Mouse (Mus musculus) heart, embryonic 15.5 days (tissue): ENCODE measurements around the gene Rad51d. TPM values are rescaled to one million over a fixed set of nuclear protein-coding genes. Genes with fewer than 3 reads are reported as not detected.

ENCODE experiments used
- ATAC-seq: fragments of 200-750 bp; cut with Nextera tagmentation; replicated peaks from 2 replicates; pipeline ENCODE4 v1.8.0; 2017; ENCODE audit warnings: low read depth, moderate TSS enrichment; ENCODE audit not compliant: insufficient number of reproducible peaks, insufficient read depth, low FRiP score
- H3K27ac ChIP-seq: fragments of 300-500 bp; sonication (generic); 2 replicates; pipeline ENCODE4 v1.5.1; 2015; ENCODE audit warnings: mild to moderate bottlenecking, inconsistent platforms
- H3K27me3 ChIP-seq: fragments of 300-500 bp; sonication (generic); 2 replicates; pipeline ENCODE4 v1.6.1; 2015; ENCODE audit warnings: inconsistent platforms
- H3K36me3 ChIP-seq: fragments of 300-500 bp; sonication (generic); 2 replicates; pipeline ENCODE4 v1.6.1; 2015; ENCODE audit warnings: mild to moderate bottlenecking, inconsistent platforms
- H3K4me1 ChIP-seq: fragments of 300-500 bp; sonication (generic); replicated peaks from 2 replicates; pipeline ENCODE4 v1.6.1; 2015; ENCODE audit warnings: inconsistent platforms
- H3K4me2 ChIP-seq: fragments of 300-500 bp; sonication (generic); 2 replicates; pipeline ENCODE4 v1.6.1; 2015; ENCODE audit warnings: inconsistent platforms, mild to moderate bottlenecking, moderate library complexity
- H3K4me3 ChIP-seq: fragments of 300-500 bp; sonication (generic); 2 replicates; pipeline ENCODE4 v1.5.1; 2015; ENCODE audit warnings: mild to moderate bottlenecking, inconsistent platforms
- H3K9ac ChIP-seq: fragments of 300-500 bp; sonication (generic); 2 replicates; pipeline ENCODE4 v1.6.1; 2015; ENCODE audit warnings: mild to moderate bottlenecking, inconsistent platforms
- H3K9me3 ChIP-seq: fragments of 300-500 bp; sonication (generic); replicated peaks from 2 replicates; pipeline ENCODE4 v1.6.1; 2016; ENCODE audit warnings: inconsistent platforms
- WGBS: fragments of 180-500 bp; shearing (Covaris S2); methylation state at CpG from one replicate; pipeline ENCODE4 v1.1.7; 2015; ENCODE audit warnings: mixed read lengths; 5-methylcytosine and 5-hydroxymethylcytosine counted together
- polyA plus RNA-seq: library from polyadenylated mRNA; unstranded; fragments of >200 nt; fragmentation: Nextera tagmentation; extraction: Ambion mirVana; gene quantifications from 2 replicates; pipeline ENCODE4 v1.2.1, GENCODE M21; 2015

Gene Rad51d
- polyA plus RNA-seq, 1 experiment from 2014 or later, result 11.9 TPM

DNA sequence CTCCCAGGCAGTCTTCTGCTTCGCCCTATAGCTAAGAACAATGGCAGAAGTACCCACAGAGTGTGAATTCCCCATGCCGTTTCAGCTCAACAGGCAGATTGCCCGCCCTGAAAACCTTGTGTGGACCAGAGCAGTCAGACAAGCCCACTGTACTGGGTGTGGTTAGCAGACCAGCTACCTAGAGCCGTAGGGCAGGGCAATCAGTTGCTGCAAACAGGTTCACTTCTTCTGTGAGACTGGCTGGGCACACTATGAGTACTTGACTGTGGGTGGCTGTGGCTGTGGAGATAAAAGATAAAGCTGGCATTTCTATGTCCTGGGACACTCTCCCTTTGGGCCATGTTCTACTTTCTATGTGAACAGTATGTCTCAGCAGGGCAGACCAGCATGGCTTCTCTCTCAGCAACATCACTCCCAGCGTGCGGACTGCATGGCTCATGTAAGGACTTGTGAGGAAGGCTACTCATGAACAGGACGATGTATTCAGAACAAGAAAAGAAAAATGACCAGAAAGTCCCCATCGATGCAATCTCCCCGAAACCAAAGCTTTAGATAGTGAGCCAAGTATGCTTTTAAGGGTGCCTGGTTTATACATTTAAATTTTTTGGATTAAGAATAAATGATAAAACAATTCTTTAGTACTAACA, 35.0 kb downstream of the Rad51d start:
- ATAC-seq, result no peak
- Histone ChIP-seq H3K4me2 (no peak overlapping the region), H3K36me3 (no peaks in the 10 kb centered on the region), H3K9ac (no peak overlapping the region), H3K27me3 (no peaks in the 10 kb centered on the region), H3K9me3 (no peaks in the 10 kb centered on the region), H3K4me1 (peaks cover 3% of the 10 kb centered on the region; the same call in 1 of the 2 replicates), H3K27ac (no peak overlapping the region), H3K4me3 (no peak overlapping the region)
- 76% methylated on average over 9 of the region's 9 CpGs for WGBS

DNA sequence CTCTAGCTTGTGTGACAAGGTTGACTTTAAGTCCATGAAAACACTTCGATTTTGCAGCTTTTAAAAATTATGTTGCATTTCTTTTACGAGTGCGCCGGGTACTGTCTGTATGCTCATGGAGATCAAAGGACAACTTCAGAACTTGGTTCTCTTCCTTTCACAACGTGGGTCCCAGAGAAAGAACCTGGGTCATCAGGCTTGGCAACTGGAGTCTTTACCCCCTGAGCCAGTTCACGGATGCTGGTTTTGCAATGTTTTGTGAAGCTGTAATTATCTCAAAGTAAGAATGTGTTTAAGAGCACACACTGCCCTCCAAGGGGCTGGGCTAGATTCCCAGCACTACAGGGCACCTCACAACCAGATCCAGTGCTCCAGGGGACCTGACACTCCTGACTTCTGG, 36.3 kb downstream of the Rad51d start:
- no peak for ATAC-seq
- Histone ChIP-seq H3K9ac (no peak overlapping the region), H3K4me3 (no peak overlapping the region), H3K4me1 (peaks cover 3% of the 10 kb centered on the region; the same call in 1 of the 2 replicates), H3K4me2 (no peak overlapping the region), H3K27me3 (no peaks in the 10 kb centered on the region), H3K27ac (no peak overlapping the region), H3K9me3 (no peaks in the 10 kb centered on the region), H3K36me3 (no peaks in the 10 kb centered on the region)
- 81% methylated on average over 6 of the region's 6 CpGs for WGBS

DNA sequence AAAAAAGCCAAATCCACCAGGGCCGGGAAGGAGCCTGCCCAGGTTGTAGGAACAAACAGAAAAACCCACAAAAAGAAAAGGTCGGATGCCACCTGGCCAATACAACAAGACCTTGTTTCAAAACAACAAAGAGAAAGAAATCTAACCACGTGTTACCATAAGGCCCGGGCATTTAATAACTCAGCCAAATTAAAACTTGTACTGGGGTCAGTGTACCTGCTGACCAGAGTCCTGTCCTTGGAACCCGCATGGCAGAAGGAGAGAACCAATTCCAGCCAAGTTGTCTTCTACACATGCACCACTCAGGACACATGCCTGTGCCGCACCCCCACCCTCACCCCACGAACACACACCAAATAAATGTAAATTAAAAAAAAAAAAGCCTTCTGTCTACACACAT, 37.5 kb downstream of the Rad51d start:
- ATAC-seq, result no peak
- WGBS, result 87% methylated on average over 7 of the region's 7 CpGs

DNA sequence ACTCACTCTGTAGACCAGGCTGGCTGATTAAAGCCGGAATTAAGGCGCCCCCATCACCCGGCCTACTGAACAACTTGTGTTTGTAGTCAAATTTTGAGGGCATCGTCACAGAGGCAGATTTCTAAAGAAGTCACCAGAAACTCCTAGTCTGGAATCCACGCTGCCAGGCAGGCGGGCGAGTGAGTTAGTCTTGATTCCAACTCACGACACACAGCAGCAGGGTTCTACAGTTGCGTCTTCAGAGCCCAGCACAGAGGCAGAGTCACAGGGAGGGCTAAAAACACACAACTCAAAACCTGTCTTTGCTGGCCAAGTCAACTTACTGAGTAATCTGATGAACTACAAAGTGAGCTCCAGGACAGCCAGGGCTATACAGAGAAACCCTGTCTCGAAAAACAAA, 37.9 kb downstream of the Rad51d start:
- no peak for ATAC-seq
- Histone ChIP-seq H3K9me3 (no peaks in the 10 kb centered on the region), H3K4me2 (no peak overlapping the region), H3K36me3 (no peaks in the 10 kb centered on the region), H3K27ac (no peak overlapping the region), H3K27me3 (no peaks in the 10 kb centered on the region), H3K4me3 (no peak overlapping the region), H3K4me1 (peaks cover 5% of the 10 kb centered on the region; the same call in 1 of the 2 replicates), H3K9ac (no peak overlapping the region)
- WGBS, result 83% methylated on average over 10 of the region's 10 CpGs

More for the DNA sequence above, 37.5 kb downstream of the Rad51d start:
- Histone ChIP-seq H3K9me3 (no peaks in the 10 kb centered on the region), H3K4me2 (no peak overlapping the region), H3K27me3 (no peaks in the 10 kb centered on the region), H3K36me3 (no peaks in the 10 kb centered on the region), H3K4me1 (peaks cover 3% of the 10 kb centered on the region; the same call in 1 of the 2 replicates), H3K4me3 (no peak overlapping the region), H3K27ac (no peak overlapping the region), H3K9ac (no peak overlapping the region)

DNA sequence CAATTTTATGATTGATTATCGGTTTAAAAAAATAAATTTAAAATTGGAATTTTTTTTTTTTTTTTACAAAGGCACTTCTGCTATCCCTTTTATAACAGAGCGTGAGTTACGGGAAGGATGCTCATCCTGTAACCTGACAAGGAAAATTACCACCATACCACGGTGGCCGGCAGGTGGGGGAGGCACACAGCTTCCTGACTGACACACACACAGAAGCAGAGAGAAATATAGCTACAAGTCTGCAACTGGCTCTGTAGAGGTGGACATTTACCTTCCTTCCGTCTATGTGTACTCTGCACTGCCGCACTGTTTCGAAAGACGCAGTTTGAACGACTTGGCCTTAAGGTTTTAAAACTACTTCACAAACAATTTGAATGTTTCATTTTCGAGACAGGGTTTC, 38.3 kb downstream of the Rad51d start:
- H3K9me3 ChIP-seq, result no peaks in the 10 kb centered on the region
- H3K4me1 ChIP-seq, result peaks cover 6% of the 10 kb centered on the region; the same call in 1 of the 2 replicates
- no peaks in the 10 kb centered on the region for H3K36me3 ChIP-seq
- no peaks in the 10 kb centered on the region for H3K27me3 ChIP-seq
- no peak for ATAC-seq
- 80% methylated on average over 11 of the region's 11 CpGs for WGBS
- H3K27ac ChIP-seq, result no peak overlapping the region
- H3K4me3 ChIP-seq, result no peak overlapping the region
- H3K9ac ChIP-seq, result no peak overlapping the region
- no peak overlapping the region for H3K4me2 ChIP-seq

DNA sequence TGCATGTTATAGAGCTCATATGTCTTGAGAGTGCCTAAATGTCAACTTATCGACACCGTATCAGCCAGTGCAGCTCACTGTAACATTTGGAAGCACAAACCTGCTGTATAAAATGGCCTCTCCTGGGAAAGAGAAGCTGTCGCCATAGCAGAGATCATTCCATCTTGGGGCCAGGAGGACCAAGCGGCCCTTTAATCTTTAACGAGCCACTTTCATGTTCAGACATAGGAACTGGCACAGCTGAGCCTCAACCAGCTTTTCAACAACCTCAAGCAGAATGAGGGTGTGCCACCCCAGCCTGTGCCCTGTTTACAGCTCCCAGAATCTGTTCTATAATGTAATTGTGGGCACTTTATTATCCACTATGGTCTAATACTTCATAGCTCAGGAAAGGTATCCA, 40.2 kb downstream of the Rad51d start:
- H3K4me2 ChIP-seq, result no peak overlapping the region
- H3K36me3 ChIP-seq, result no peaks in the 10 kb centered on the region
- ATAC-seq, result no peak
- WGBS, result 66% methylated on average over 5 of the region's 5 CpGs
- H3K27me3 ChIP-seq, result no peaks in the 10 kb centered on the region
- H3K4me3 ChIP-seq, result no peak overlapping the region
- H3K9ac ChIP-seq, result no peak overlapping the region
- no peak overlapping the region for H3K27ac ChIP-seq
- peaks cover 14% of the 10 kb centered on the region for H3K4me1 ChIP-seq
- no peaks in the 10 kb centered on the region for H3K9me3 ChIP-seq

DNA sequence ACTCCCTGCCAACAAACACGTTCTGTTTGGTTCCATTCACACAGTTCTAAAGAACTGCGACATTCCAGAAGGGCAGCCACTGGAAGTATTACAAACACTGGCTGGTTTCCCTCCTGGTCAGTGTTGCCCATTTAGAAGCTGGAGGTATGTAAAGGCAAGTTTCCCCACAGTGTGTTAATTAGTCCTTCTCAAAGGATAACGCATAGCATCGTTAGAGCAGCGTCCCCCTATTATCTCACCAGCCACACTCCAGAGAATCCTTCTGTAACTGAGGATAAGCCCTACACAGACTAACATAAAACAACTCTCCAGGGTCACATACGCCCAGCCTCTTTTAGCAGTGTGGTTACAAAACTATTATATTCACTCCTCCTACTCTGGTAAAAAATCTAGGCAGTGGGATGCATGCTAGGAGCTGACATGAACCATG, 42.8 kb downstream of the Rad51d start:
- no peak for ATAC-seq
- Histone ChIP-seq H3K27me3 (no peaks in the 10 kb centered on the region), H3K4me3 (no peak overlapping the region), H3K36me3 (no peaks in the 10 kb centered on the region), H3K9me3 (no peaks in the 10 kb centered on the region), H3K27ac (no peak overlapping the region), H3K4me1 (peaks cover 20% of the 10 kb centered on the region), H3K4me2 (no peak overlapping the region), H3K9ac (no peak overlapping the region)
- WGBS, result 46% methylated on average over 6 of the region's 6 CpGs

DNA sequence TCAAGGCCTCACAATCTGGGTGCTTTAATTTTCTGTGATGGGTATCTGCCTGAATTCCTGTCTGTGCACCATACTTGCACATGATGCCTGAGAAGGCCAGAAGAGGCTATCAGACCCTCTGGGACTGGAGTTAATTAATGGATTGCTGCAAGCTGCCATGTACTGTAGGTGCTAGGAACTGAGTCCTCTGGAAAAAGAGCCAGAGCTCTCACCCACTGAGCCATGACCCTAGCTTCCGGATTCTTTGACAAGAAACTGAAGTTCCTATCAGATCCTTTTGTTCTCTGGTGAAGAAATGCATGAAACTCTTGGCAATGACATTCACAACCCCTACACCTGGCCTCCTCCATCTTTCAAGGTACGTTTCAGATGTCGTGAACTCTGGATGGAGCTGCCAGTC, 43.5 kb downstream of the Rad51d start:
- no peak for ATAC-seq
- no peaks in the 10 kb centered on the region for H3K36me3 ChIP-seq
- H3K4me2 ChIP-seq, result no peak overlapping the region
- 74% methylated on average over 3 of the region's 3 CpGs for WGBS
- H3K27ac ChIP-seq, result no peak overlapping the region
- H3K9ac ChIP-seq, result no peak overlapping the region
- peaks cover 20% of the 10 kb centered on the region for H3K4me1 ChIP-seq
- no peak overlapping the region for H3K4me3 ChIP-seq
- no peaks in the 10 kb centered on the region for H3K9me3 ChIP-seq
- no peaks in the 10 kb centered on the region for H3K27me3 ChIP-seq

DNA sequence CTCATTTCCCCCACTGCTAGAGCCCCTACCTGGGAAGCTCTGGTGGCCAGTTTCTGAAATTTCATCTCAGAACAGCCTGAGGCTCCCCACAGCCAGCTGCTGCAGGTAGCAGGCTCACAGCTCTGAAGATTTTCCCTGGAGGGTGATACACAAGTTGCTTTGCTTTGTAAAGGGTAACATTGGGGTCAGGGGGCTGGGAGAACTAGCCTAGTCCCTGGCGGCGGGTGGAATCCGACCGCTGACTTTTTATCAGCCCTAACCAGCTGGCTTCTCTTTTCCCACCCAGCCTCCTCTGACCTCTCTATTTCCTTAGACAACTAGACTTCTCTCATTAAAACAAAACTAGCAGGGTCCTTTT, 44.4 kb downstream of the Rad51d start:
- H3K4me1 ChIP-seq, result peaks cover 20% of the 10 kb centered on the region
- no peaks in the 10 kb centered on the region for H3K36me3 ChIP-seq
- H3K27ac ChIP-seq, result peak overlapping the region; percentile 29
- peak overlapping the region; percentile 68 for H3K4me2 ChIP-seq
- peak overlapping the region; percentile 41 for H3K9ac ChIP-seq
- 15% methylated on average over 4 of the region's 4 CpGs for WGBS
- peak overlapping the region; percentile 40 for H3K4me3 ChIP-seq
- no peaks in the 10 kb centered on the region for H3K9me3 ChIP-seq
- H3K27me3 ChIP-seq, result no peaks in the 10 kb centered on the region
- ATAC-seq, result no peak

DNA sequence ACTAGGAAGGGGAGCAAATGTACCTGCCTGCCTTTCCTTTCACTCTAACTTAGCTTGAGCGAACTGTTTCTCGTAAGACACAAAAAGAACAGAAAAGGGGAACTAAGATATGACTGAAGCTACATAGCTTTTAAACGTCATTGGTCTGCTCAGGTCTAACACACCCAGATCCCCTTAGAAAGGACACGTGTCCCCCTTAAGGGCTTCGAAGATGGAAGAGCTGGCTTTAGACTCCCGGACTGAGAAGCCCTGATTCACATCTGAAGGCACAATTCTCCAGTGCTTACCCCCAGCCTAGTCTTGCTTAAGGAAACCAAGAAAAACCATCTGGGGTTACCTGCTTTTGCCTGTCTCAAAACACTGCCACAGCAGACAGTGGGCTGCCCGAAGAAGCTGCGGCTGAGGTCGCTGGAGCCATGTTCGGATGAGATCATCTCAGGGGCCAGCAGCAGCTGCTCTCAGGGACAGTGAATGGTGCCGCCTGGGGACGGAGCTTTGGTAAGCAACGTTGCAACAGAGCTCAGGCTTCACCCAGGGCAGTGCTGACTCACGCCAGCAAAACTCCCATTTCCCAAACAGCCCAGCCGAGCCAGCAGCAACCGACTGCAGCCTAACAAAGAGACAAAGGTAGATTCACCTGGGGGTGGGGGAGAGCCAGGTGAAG, 44.9 kb downstream of the Rad51d start:
- WGBS, result 19% methylated on average over 16 of the region's 16 CpGs
- ATAC-seq, result peak; percentile 89; the same call in 1 of the 2 replicates
- Histone ChIP-seq H3K36me3 (no peaks in the 10 kb centered on the region), H3K4me3 (peak overlapping the region; percentile 40), H3K9me3 (no peaks in the 10 kb centered on the region), H3K9ac (peak overlapping the region; percentile 41), H3K27me3 (no peaks in the 10 kb centered on the region), H3K4me2 (peak overlapping the region; percentile 68), H3K4me1 (peaks cover 20% of the 10 kb centered on the region), H3K27ac (peak overlapping the region; percentile 29)

DNA sequence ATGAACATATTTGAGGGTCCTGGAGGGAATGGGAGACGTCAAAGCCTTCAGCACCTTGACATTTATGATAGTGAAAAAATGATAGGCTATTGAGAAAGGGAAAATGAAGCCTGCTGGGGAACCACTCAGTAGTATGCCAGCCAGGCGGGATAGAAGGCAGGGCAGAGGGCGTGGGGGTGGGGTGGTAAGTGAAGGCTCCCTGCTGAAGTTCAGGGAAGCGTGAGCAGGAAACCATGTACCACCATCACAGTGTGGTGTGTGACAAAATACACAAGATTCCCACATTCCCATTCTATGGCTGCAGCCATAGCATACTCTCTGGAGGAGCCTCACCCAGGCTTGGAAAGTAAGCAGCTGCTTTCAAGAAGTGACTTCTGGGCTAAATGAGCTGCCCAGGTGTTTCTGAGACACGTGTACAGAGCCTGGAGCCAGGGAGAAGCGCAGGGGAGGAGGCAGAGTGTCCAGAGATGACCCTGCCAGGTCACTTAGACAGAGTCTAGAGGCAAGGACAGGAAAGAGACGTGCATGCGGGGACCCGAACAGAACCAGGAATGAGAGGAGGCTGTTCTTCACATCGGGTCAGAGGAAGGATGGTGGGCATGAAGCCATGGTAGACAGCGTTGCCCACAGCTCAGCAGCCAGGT, 45.5 kb downstream of the Rad51d start:
- Histone ChIP-seq H3K27me3 (no peaks in the 10 kb centered on the region), H3K9ac (peak overlapping the region; percentile 41; the same call in 1 of the 2 replicates), H3K9me3 (no peaks in the 10 kb centered on the region), H3K4me2 (peak overlapping the region; percentile 68), H3K4me1 (peaks cover 20% of the 10 kb centered on the region), H3K36me3 (no peaks in the 10 kb centered on the region), H3K4me3 (peak overlapping the region; percentile 40), H3K27ac (no peak overlapping the region)
- 62% methylated on average over 11 of the region's 11 CpGs for WGBS
- ATAC-seq, result no peak
